Mouse (Mus musculus) intestine, postnatal 0 days (tissue): ENCODE measurements around the gene Polr2l. TPM values are rescaled to one million over a fixed set of nuclear protein-coding genes. Genes with fewer than 3 reads are reported as not detected.

ENCODE experiments used
- ATAC-seq: fragments of 200-750 bp; cut with Nextera tagmentation; 2 replicates; pipeline ENCODE4 v1.8.0; 2017; ENCODE audit warnings: mild to moderate bottlenecking, moderate TSS enrichment, moderate library complexity
- H3K27ac ChIP-seq: fragments of 300-500 bp; sonication (generic); 2 replicates; pipeline ENCODE4 v1.5.1; 2014; ENCODE audit warnings: mild to moderate bottlenecking, low read depth, low read length, moderate library complexity
- H3K27me3 ChIP-seq: fragments of 300-500 bp; sonication (generic); replicated peaks from 2 replicates; pipeline ENCODE4 v1.6.1; 2014; ENCODE audit warnings: low read length, mixed read lengths; ENCODE audit not compliant: control insufficient read depth, insufficient read depth
- H3K36me3 ChIP-seq: fragments of 300-500 bp; sonication (generic); 2 replicates; pipeline ENCODE4 v1.6.1; 2014; ENCODE audit warnings: mild to moderate bottlenecking, moderate library complexity; ENCODE audit not compliant: control insufficient read depth, insufficient read depth
- H3K4me1 ChIP-seq: fragments of 300-500 bp; sonication (generic); replicated peaks from 2 replicates; pipeline ENCODE4 v1.6.1; 2014; ENCODE audit warnings: antibody characterized with exemption, low read length, mixed read lengths; ENCODE audit not compliant: control insufficient read depth, insufficient read depth
- H3K4me2 ChIP-seq: fragments of 300-500 bp; sonication (generic); replicated peaks from 2 replicates; pipeline ENCODE4 v1.6.1; 2014; ENCODE audit warnings: low read depth, mild to moderate bottlenecking, moderate library complexity
- H3K4me3 ChIP-seq: fragments of 300-500 bp; sonication (generic); 2 replicates; pipeline ENCODE4 v1.5.1; 2014; ENCODE audit warnings: low read depth, low read length
- H3K9ac ChIP-seq: fragments of 300-500 bp; sonication (generic); 2 replicates; pipeline ENCODE4 v1.6.1; 2014; ENCODE audit warnings: mild to moderate bottlenecking, low read depth, low read length
- H3K9me3 ChIP-seq: fragments of 300-500 bp; sonication (generic); 2 replicates; pipeline ENCODE4 v1.6.1; 2016; ENCODE audit warnings: mixed run types; ENCODE audit not compliant: control insufficient read depth
- CTCF ChIP-seq: sonication (generic); IDR thresholded peaks from 2 replicates; pipeline ENCODE4 v1.5.1; 2016; ENCODE audit warnings: low read depth, mild to moderate bottlenecking, control low read depth, antibody characterized with exemption, moderate library complexity
- WGBS: fragments of 180-500 bp; shearing (Covaris S2); extraction: QIAGEN DNeasy Blood & Tissue Kit; methylation state at CpG from one replicate; pipeline ENCODE4 v1.1.7; 2014; 5-methylcytosine and 5-hydroxymethylcytosine counted together
- polyA plus RNA-seq: library from polyadenylated mRNA; unstranded; fragments of >200 nt; fragmentation: Nextera tagmentation; extraction: Ambion mirVana; gene quantifications from 2 replicates; pipeline ENCODE4 v1.2.1, GENCODE M21; 2015

Gene Polr2l
- polyA plus RNA-seq, 1 experiment from 2014 or later = 36.8 TPM

GRCm38 (mm10) chr7:141459301-141459711, 15.6 kb downstream of the Polr2l start:
- H3K4me1 ChIP-seq = no peaks in the 10 kb centered on the region; the same call in 1 of the 2 replicates
- no peak overlapping the region for H3K9ac ChIP-seq
- no peak for TF ChIP-seq CTCF

GRCm38 (mm10) chr7:141458661-141459060, 16.3 kb downstream of the Polr2l start:
- ATAC-seq = no peak
- Histone ChIP-seq H3K9me3 (no peaks in the 10 kb centered on the region), H3K4me2 (no peak overlapping the region), H3K4me3 (no peak overlapping the region), H3K36me3 (peaks cover 27% of the 10 kb centered on the region), H3K4me1 (no peaks in the 10 kb centered on the region; the same call in 1 of the 2 replicates), H3K9ac (no peak overlapping the region), H3K27me3 (no peaks in the 10 kb centered on the region), H3K27ac (no peak overlapping the region)
- 89% methylated on average over 11 of the region's 11 CpGs for WGBS
- TF ChIP-seq CTCF = no peak

More at GRCm38 (mm10) chr7:141459301-141459711, 15.6 kb downstream of the Polr2l start:
- Histone ChIP-seq H3K4me3 (no peak overlapping the region), H3K27ac (no peak overlapping the region), H3K27me3 (peaks cover 2% of the 10 kb centered on the region), H3K36me3 (peaks cover 27% of the 10 kb centered on the region), H3K4me2 (no peak overlapping the region), H3K9me3 (no peaks in the 10 kb centered on the region)
- no peak for ATAC-seq
- WGBS = 93% methylated on average over 17 of the region's 17 CpGs

- Histone ChIP-seq H3K4me2 (no peak overlapping the region), H3K4me1 (no peaks in the 10 kb centered on the region; the same call in 1 of the 2 replicates), H3K36me3 (peaks cover 27% of the 10 kb centered on the region), H3K27ac (no peak overlapping the region), H3K9me3 (no peaks in the 10 kb centered on the region), H3K27me3 (no peaks in the 10 kb centered on the region), H3K9ac (no peak overlapping the region), H3K4me3 (no peak overlapping the region)
- WGBS = 68% methylated on average over 15 of the region's 15 CpGs
- ATAC-seq = no peak
- TF ChIP-seq CTCF = peak; percentile 78
Measured at GRCm38 (mm10) chr7:141457986-141458660, 16.8 kb downstream of the Polr2l start.

DNA sequence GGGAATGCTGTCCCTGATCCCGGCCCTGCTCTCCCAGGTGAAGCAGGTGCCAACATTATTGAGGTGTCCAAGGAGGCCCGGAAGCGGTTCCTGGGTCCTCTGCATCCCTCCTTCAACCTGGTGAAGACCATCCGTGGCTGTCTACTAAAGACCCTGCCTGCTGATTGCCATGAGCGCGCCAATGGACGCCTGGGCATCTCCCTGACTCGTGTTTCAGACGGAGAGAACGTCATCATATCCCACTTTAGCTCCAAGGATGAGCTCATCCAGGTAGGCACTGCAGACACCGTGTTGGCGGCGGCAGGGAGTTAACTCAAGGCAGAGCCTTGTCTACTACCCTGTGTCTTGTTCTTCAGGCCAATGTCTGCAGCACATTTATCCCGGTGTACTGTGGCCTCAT, 17.7 kb downstream of the Polr2l start:
- WGBS = 93% methylated on average over 14 of the region's 14 CpGs
- no peak overlapping the region for H3K9ac ChIP-seq
- no peak for ATAC-seq

GRCm38 (mm10) chr7:141456739-141457138, 18.2 kb downstream of the Polr2l start:
- H3K36me3 ChIP-seq = peaks cover 32% of the 10 kb centered on the region
- peak overlapping the region; percentile 90 for H3K4me2 ChIP-seq
- H3K9ac ChIP-seq = no peak overlapping the region
- H3K27ac ChIP-seq = 0 out of 2 replicates have a peak overlapping the region, but pooled peaks have one; percentile 95
- no peak overlapping the region for H3K4me3 ChIP-seq
- H3K9me3 ChIP-seq = no peaks in the 10 kb centered on the region
- 77% methylated on average over 6 of the region's 6 CpGs for WGBS
- H3K27me3 ChIP-seq = no peaks in the 10 kb centered on the region
- no peak for TF ChIP-seq CTCF
- no peaks in the 10 kb centered on the region; the same call in 1 of the 2 replicates for H3K4me1 ChIP-seq
- no peak for ATAC-seq

More for the DNA sequence above, 17.7 kb downstream of the Polr2l start:
- peaks cover 27% of the 10 kb centered on the region for H3K36me3 ChIP-seq
- H3K27me3 ChIP-seq = no peaks in the 10 kb centered on the region
- no peak overlapping the region for H3K4me3 ChIP-seq
- H3K4me2 ChIP-seq = no peak overlapping the region
- H3K9me3 ChIP-seq = no peaks in the 10 kb centered on the region
- H3K27ac ChIP-seq = no peak overlapping the region
- TF ChIP-seq CTCF = no peak
- no peaks in the 10 kb centered on the region; the same call in 1 of the 2 replicates for H3K4me1 ChIP-seq

DNA sequence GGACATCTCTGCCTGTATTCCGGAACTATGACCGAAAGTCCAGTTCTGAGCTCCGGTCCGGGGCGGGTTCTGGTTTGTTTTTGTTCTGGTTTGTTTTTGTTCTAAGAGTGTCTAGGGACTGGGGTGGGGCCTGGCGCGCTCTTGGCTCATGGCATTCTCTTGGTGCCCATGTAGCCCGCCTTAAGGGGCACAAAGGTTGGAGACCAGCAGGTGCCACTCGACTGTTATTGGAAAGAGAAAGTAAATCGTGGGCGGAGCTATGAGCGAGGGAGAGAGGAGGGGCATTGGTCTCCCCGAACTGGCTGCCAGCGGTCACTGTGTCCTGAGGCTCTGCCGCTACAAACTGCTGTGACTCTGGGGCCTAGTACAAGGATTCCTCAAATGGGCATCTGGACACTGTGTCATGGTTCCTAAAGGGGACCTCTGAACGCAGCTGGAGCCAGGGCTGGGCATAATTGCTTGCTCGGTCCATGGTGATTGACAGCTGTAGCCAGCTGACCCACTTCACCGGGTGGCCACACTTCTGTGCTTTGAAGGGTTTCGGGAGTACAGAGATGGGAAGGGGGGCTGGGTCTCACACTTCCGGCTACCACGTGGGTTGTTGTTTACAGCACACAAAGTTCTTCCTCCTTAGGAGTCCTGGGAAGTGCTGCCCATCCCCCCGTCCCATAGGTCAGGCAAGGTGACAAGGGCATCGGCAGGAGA, 19.2 kb downstream of the Polr2l start:
- ATAC-seq = peak; percentile 60
- TF ChIP-seq CTCF = no peak
- no peaks in the 10 kb centered on the region for H3K27me3 ChIP-seq
- H3K4me1 ChIP-seq = no peaks in the 10 kb centered on the region; the same call in 1 of the 2 replicates
- peak overlapping the region; percentile 95 for H3K27ac ChIP-seq
- H3K36me3 ChIP-seq = peaks cover 42% of the 10 kb centered on the region
- peak overlapping the region; percentile 86 for H3K4me3 ChIP-seq
- peak overlapping the region; percentile 90 for H3K4me2 ChIP-seq
- 1% methylated on average over 23 of the region's 23 CpGs for WGBS
- H3K9me3 ChIP-seq = no peaks in the 10 kb centered on the region
- H3K9ac ChIP-seq = peak overlapping the region; percentile 72
